Mouse (Mus musculus): ENCODE results near the gene Spem1.

GRCm38 (mm10) chr11:69801379-69801977, 20.5 kb downstream of the Spem1 start, which contains the start of gene Fgf11:
- TF ChIP-seq POLR2A (IDR thresholded peaks at IDR 0.05; ENCODE audit: insufficient read depth, low read depth, low read length) (no peak), EP300 (IDR thresholded peaks at IDR 0.05; ENCODE audit: insufficient read depth, low read depth, low read length) (no peak), CTCF (IDR thresholded peaks at IDR 0.05) (no peak)
